10 mouse cellular contexts compared by ENCODE assay signal in genomic region chr11:81476231-81476630, GRCm38 (mm10).
DNase-seq lines count a peak whose midpoint lies in the region; ATAC-seq and TF ChIP-seq lines count a peak whose summit lies in the region.
"Had no signal": no experiment of that assay in that cellular context is flagged by ENCODE, and none has a peak within 500 bp of the region (broad histone marks: within the 10 kb centered on the region; RNA-seq: fewer than 3 reads in every experiment).

No protein-coding gene starts in this region.

- no peaks in the 10 kb centered on the region for H3K36me3 ChIP-seq in hindbrain, postnatal 0 days (ENCODE audit: insufficient read depth, low read length)
- H3K36me3 ChIP-seq in hindbrain, embryonic 14.5 days (replicated peaks; ENCODE audit: control insufficient read depth, insufficient read depth) = no peaks in the 10 kb centered on the region
- no peaks in the 10 kb centered on the region for H3K36me3 ChIP-seq in midbrain, embryonic 14.5 days (ENCODE audit: control insufficient read depth, insufficient read depth, low read length)
- H3K36me3 ChIP-seq in midbrain, embryonic 11.5 days (ENCODE audit: control insufficient read depth, insufficient read depth, low read length) = no peaks in the 10 kb centered on the region
- H3K36me3 ChIP-seq: embryonic facial prominence, embryonic 12.5 days; liver, embryonic 13.5 days had no signal

- no peak overlapping the region for H3K9ac ChIP-seq in hindbrain, postnatal 0 days (replicated peaks; ENCODE audit: low read length)
- no peak overlapping the region for H3K9ac ChIP-seq in hindbrain, embryonic 14.5 days
- H3K9ac ChIP-seq in midbrain, embryonic 14.5 days (replicated peaks; ENCODE audit: low read length) = no peak overlapping the region
- H3K9ac ChIP-seq in midbrain, embryonic 11.5 days (ENCODE audit: low read length) = no peak overlapping the region
- H3K9ac ChIP-seq: embryonic facial prominence, embryonic 12.5 days; liver, embryonic 13.5 days had no signal

- no peaks in the 10 kb centered on the region for H3K4me1 ChIP-seq in hindbrain, postnatal 0 days (ENCODE audit: insufficient read depth, low read length)
- no peaks in the 10 kb centered on the region for H3K4me1 ChIP-seq in hindbrain, embryonic 14.5 days (replicated peaks; ENCODE audit: control insufficient read depth, insufficient read depth, low read length)
- no peaks in the 10 kb centered on the region for H3K4me1 ChIP-seq in midbrain, embryonic 14.5 days (ENCODE audit: control insufficient read depth, insufficient read depth, low read length)
- H3K4me1 ChIP-seq in midbrain, embryonic 11.5 days (ENCODE audit: control insufficient read depth, insufficient read depth, low read length) = no peaks in the 10 kb centered on the region
- H3K4me1 ChIP-seq: embryonic facial prominence, embryonic 12.5 days; liver, embryonic 13.5 days had no signal

- no peaks in the 10 kb centered on the region for H3K9me3 ChIP-seq in hindbrain, postnatal 0 days (ENCODE audit: low read length)
- no peaks in the 10 kb centered on the region for H3K9me3 ChIP-seq in hindbrain, embryonic 14.5 days (ENCODE audit: control insufficient read depth, low read length)
- H3K9me3 ChIP-seq in midbrain, embryonic 14.5 days (ENCODE audit: control insufficient read depth, low read length) = no peaks in the 10 kb centered on the region
- H3K9me3 ChIP-seq in midbrain, embryonic 11.5 days (ENCODE audit: control insufficient read depth, low read length) = no peaks in the 10 kb centered on the region
- H3K9me3 ChIP-seq: embryonic facial prominence, embryonic 12.5 days; liver, embryonic 13.5 days had no signal

- no peak for DNase-seq in hindbrain, postnatal 0 days (ENCODE audit: low spot score)
- DNase-seq in hindbrain, embryonic 14.5 days (ENCODE audit: low spot score) = no peak
- peak; percentile 47 for DNase-seq in midbrain, embryonic 14.5 days
- no peak for DNase-seq in midbrain, embryonic 11.5 days (ENCODE audit: low spot score, missing footprints)
- DNase-seq in ZHBTc4 (ENCODE audit: low read depth, low spot score) = peak; percentile 46
- no peak for DNase-seq in right cerebral cortex, postnatal 4 days
- DNase-seq in left cerebral cortex, postnatal 25 days (ENCODE audit: low spot score in 2 of 2) = no peak
- DNase-seq: adrenal gland, postnatal 25 days; liver, embryonic 13.5 days had no signal

- no peaks in the 10 kb centered on the region for H3K27me3 ChIP-seq in hindbrain, postnatal 0 days (ENCODE audit: insufficient read depth, low read length)
- no peaks in the 10 kb centered on the region for H3K27me3 ChIP-seq in hindbrain, embryonic 14.5 days (ENCODE audit: control insufficient read depth, insufficient read depth, low read length)
- no peaks in the 10 kb centered on the region for H3K27me3 ChIP-seq in midbrain, embryonic 14.5 days (ENCODE audit: control insufficient read depth, insufficient read depth, low read length)
- H3K27me3 ChIP-seq in midbrain, embryonic 11.5 days (ENCODE audit: control insufficient read depth, insufficient read depth, low read length) = no peaks in the 10 kb centered on the region; the same call in 1 of the 2 replicates
- H3K27me3 ChIP-seq: embryonic facial prominence, embryonic 12.5 days; liver, embryonic 13.5 days had no signal

- no peak overlapping the region for H3K4me3 ChIP-seq in hindbrain, postnatal 0 days (ENCODE audit: low read length)
- H3K4me3 ChIP-seq in hindbrain, embryonic 14.5 days (replicated peaks; ENCODE audit: low read length) = no peak overlapping the region
- no peak overlapping the region for H3K4me3 ChIP-seq in midbrain, embryonic 14.5 days (replicated peaks; ENCODE audit: low read depth, low read length)
- H3K4me3 ChIP-seq in midbrain, embryonic 11.5 days (ENCODE audit: low read depth, low read length) = no peak overlapping the region
- H3K4me3 ChIP-seq: embryonic facial prominence, embryonic 12.5 days; liver, embryonic 13.5 days had no signal

- H3K4me2 ChIP-seq in hindbrain, postnatal 0 days (ENCODE audit: low read depth, low read length) = no peak overlapping the region
- no peak overlapping the region for H3K4me2 ChIP-seq in hindbrain, embryonic 14.5 days (replicated peaks)
- no peak overlapping the region for H3K4me2 ChIP-seq in midbrain, embryonic 14.5 days (ENCODE audit: low read length)
- H3K4me2 ChIP-seq in midbrain, embryonic 11.5 days = no peak overlapping the region
- H3K4me2 ChIP-seq: embryonic facial prominence, embryonic 12.5 days; liver, embryonic 13.5 days had no signal

- peak; percentile 60 for TF ChIP-seq CTCF in hindbrain, postnatal 0 days (IDR thresholded peaks at IDR 0.05; ENCODE audit: low read depth)

- H3K27ac ChIP-seq in hindbrain, postnatal 0 days = no peak overlapping the region
- no peak overlapping the region for H3K27ac ChIP-seq in hindbrain, embryonic 14.5 days
- no peak overlapping the region for H3K27ac ChIP-seq in midbrain, embryonic 14.5 days (replicated peaks; ENCODE audit: low read depth, low read length)
- H3K27ac ChIP-seq in midbrain, embryonic 11.5 days (ENCODE audit: low read depth, low read length) = no peak overlapping the region
- H3K27ac ChIP-seq: embryonic facial prominence, embryonic 12.5 days; liver, embryonic 13.5 days had no signal

- intact Hi-C loops in left cerebral cortex, postnatal 25 days (cut with DNase I) = no loop called here

- no peak for ATAC-seq in hindbrain, postnatal 0 days
- no peak for ATAC-seq in hindbrain, embryonic 14.5 days (ENCODE audit: low FRiP score)
- no peak for ATAC-seq in midbrain, embryonic 14.5 days (ENCODE audit: low FRiP score, low TSS enrichment)
- ATAC-seq in midbrain, embryonic 11.5 days (ENCODE audit: low FRiP score) = no peak

Comparison
In these comparisons a context has a peak if more than half of its experiments do, and no peak if none do; other contexts are left out.
1. DNase-seq: peak in midbrain, embryonic 14.5 days (single experiment) and ZHBTc4 (single experiment); none in hindbrain, postnatal 0 days (single experiment), hindbrain, embryonic 14.5 days (single experiment), midbrain, embryonic 11.5 days (single experiment), right cerebral cortex, postnatal 4 days (single experiment) and left cerebral cortex, postnatal 25 days (0 of 2).